Mouse (Mus musculus): ENCODE results near the gene Otud5.
"Not testable (repeated sequence)": the region's sequence is repeated elsewhere in the genome, so short reads cannot be mapped to it uniquely, and the experiment has no call there.

The Otud5 gene

DNA sequence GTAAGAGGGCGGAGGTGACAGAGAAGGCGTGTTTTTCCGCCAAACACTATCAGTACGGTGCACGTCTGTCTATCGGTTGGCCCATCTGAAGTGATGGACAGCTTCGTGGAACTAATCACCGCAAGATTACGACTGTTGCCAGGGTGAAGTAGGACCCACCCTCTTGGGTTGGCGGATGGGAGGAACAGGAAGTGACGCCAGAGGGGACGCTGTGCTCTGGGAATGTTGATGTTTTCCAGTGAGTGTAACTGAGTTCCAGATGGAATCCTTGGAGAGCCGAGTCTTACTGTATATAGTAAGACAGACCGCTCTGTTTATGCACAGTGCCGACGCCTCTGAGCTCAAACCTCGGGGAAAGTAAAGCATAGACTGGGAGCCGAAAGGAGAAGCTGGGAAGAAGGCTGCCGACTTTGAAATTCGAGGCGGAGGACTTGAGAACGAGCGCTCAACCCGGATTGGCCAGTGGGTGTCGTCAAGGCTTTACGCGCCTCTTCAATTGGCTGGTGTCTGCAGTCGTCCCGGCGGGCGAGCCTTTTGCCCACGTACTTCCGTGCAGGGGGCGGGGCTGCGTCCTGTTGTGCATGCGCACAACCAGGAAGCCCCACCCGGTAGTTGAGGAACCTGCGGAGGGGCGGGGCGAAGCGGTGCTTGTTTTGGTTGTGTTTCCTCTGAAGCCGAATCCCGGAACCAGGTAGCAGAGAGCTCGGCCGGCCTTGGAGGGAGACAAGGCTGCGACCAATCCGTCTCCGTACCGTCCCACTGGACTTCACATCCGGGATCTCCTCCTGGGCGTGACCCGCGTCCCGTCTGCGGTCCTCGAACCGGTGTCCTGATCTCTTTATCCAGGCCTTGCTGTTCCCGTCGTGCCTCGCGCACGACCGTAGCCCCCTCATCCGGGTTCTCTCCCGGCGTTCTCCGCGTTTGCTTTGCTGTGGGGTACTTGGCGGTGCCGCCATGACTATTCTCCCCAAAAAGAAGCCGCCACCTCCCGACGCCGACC lies at the start of gene Otud5:
Gene Otud5, plus strand, starts transcription at position 202 of the 1,000 bp plus-strand sequence.
- peak; percentile 76 for DNase-seq (ENCODE audit: low spot score)

GRCm38 (mm10) chrX:7793361-7793760 lies 47.8 kb upstream of the Otud5 start:
- no peak for DNase-seq (ENCODE audit: low spot score)

DNA sequence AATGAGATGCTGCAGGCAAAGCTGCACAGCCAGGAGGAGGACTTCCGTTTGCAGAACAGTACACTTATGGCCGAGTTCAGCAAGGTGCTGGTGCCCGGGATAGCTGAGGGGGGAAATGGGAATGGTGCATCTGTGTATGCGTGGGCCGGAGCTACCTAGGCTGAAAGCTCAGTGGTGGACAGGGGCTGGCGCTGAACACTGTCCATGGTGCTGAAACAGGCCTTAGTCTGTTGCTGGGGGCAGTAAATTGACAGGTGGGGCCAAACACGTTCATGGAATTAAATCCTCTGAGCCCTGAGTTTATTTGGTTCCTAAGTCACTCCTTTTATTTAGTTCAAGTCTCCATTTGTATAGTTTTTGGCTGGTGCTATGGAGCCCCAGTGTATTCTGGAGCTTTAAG lies 46.1 kb upstream of the Otud5 start:
- DNase-seq (ENCODE audit: low spot score), result peak; percentile 27

GRCm38 (mm10) chrX:7797327-7797726 lies 43.8 kb upstream of the Otud5 start:
- no peak for DNase-seq (ENCODE audit: low spot score)

GRCm38 (mm10) chrX:7802157-7802556 lies 39.0 kb upstream of the Otud5 start:
- DNase-seq (ENCODE audit: low spot score), result not testable (repeated sequence)

GRCm38 (mm10) chrX:7815016-7815415 lies 26.1 kb upstream of the Otud5 start:
- peak; percentile 13 for DNase-seq (ENCODE audit: low spot score)

GRCm38 (mm10) chrX:7821865-7822779 lies 19.0 kb upstream of the Otud5 start, which contains the start of gene Kcnd1:
Gene Kcnd1 (plus strand): TSS chrX:7822289.
- no peak for DNase-seq (ENCODE audit: low spot score)

DNA sequence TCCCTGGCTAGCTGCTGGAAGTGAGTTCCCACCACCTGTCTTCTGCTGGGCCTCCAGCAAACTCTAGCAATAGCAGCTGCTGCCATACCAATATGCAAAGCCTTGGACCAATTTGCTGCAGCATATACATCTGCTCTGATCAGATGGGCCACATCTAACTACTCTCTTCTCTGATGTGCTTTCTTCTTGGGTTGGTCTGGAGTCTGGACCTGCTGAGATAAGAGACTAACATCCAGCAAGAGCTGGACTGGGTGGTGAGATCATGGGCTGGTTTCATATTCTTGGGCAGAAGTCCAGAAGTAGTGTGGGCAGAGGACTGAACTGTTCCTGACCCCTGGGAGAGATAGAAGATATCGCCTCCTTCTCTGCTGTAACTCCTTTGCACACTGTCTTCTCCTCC lies 4.0 kb upstream of the Otud5 start:
- DNase-seq (ENCODE audit: low spot score), result no peak

GRCm38 (mm10) chrX:7840842-7841162 lies 362 bp upstream of the Otud5 start:
- DNase-seq (ENCODE audit: low spot score), result no peak

GRCm38 (mm10) chrX:7842318-7842717 lies 1.2 kb downstream of the Otud5 start:
- DNase-seq (ENCODE audit: low spot score), result no peak

DNA sequence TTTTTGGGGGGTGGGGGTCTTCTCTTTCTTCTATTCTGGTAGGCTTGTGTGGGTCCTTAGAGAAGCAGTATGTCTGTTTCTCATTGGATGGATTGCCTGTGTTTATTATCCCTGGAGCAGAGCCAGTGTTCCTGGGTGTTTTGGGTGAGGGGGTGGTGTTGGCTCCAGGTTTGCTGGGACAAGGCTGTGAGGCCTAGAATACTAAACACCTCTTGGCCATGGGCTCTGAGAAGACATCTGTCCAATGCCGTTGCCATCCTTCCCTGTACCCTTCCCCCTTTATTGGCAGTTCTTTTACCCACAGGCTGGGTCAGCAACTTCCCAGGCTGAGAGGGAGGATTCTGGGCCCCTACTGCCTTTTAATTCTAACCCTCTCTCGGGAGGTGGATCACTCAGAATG lies 6.7 kb downstream of the Otud5 start:
- no peak for DNase-seq (ENCODE audit: low spot score)

- DNase-seq (ENCODE audit: low spot score), result no peak
These were observed 13.4 kb downstream of the Otud5 start for GRCm38 (mm10) chrX:7854578-7854977.

- DNase-seq (ENCODE audit: low spot score), result no peak
These were observed 18.1 kb downstream of the Otud5 start for GRCm38 (mm10) chrX:7859191-7859753.

DNA sequence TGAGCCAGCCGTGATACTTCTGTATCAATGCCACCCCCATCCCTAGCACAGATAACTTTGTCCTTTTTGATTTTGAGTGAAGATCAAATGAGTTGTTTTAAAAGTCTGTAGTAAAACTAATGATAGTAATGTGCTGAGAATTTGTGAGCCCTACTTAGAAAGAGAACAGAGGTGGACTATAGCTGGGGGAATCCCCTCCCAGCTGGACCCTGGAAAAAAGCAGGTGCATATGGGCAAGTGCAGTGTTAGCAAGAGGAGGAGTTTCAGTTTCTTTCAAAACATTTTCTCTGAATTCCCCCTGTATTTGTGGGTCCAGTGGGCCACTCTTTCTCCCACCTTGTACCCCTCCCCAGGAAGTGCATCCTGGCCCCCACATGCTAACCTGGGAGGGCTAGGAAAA lies 22.0 kb downstream of the Otud5 start:
- no peak for DNase-seq (ENCODE audit: low spot score)

- no peak for DNase-seq (ENCODE audit: low spot score)
These were observed 23.4 kb downstream of the Otud5 start for GRCm38 (mm10) chrX:7864551-7864950.

GRCm38 (mm10) chrX:7865343-7865742 lies 24.2 kb downstream of the Otud5 start:
- DNase-seq (ENCODE audit: low spot score), result no peak

GRCm38 (mm10) chrX:7865786-7866185 lies 24.6 kb downstream of the Otud5 start:
- DNase-seq (ENCODE audit: low spot score), result no peak

- DNase-seq (ENCODE audit: low spot score), result no peak
These were observed 26.0 kb downstream of the Otud5 start for GRCm38 (mm10) chrX:7867141-7867540.

- no peak for DNase-seq (ENCODE audit: low spot score)
These were observed 27.3 kb downstream of the Otud5 start for GRCm38 (mm10) chrX:7868506-7868905.

- DNase-seq (ENCODE audit: low spot score), result no peak
These were observed 28.7 kb downstream of the Otud5 start for GRCm38 (mm10) chrX:7869826-7870225.

- peak; percentile 49 for DNase-seq (ENCODE audit: low spot score)
These were observed 36.8 kb downstream of the Otud5 start, which contains the start of gene Pim2 for GRCm38 (mm10) chrX:7878007-7878419. Gene Pim2 (plus strand): TSS chrX:7878262.

GRCm38 (mm10) chrX:7878495-7878894 lies 37.3 kb downstream of the Otud5 start:
- DNase-seq (ENCODE audit: low spot score), result no peak
